Mouse (Mus musculus) heart, embryonic 11.5 days (tissue): ENCODE data around the gene 1700011L22Rik. TPM values are rescaled to one million over a fixed set of nuclear protein-coding genes. Genes with fewer than 3 reads are reported as not detected.

Source experiments
- ATAC-seq: fragments of 200-750 bp; cut with Nextera tagmentation; replicated peaks from 2 replicates; pipeline ENCODE4 v1.8.0; 2017; ENCODE audit warnings: moderate library complexity; ENCODE audit not compliant: insufficient number of reproducible peaks, low FRiP score, low TSS enrichment
- H3K27ac ChIP-seq: fragments of 300-500 bp; sonication (generic); 2 replicates; pipeline ENCODE4 v1.5.1; 2014; ENCODE audit warnings: mild to moderate bottlenecking, low read depth, low read length
- H3K27me3 ChIP-seq: fragments of 300-500 bp; sonication (generic); 2 replicates; pipeline ENCODE4 v1.6.1; 2014; ENCODE audit warnings: mild to moderate bottlenecking, low read length, mixed read lengths; ENCODE audit not compliant: control insufficient read depth, insufficient read depth
- H3K36me3 ChIP-seq: fragments of 300-500 bp; sonication (generic); 2 replicates; pipeline ENCODE4 v1.6.1; 2014; ENCODE audit warnings: mild to moderate bottlenecking, low read length, moderate library complexity, mixed read lengths; ENCODE audit not compliant: control insufficient read depth, insufficient read depth
- H3K4me1 ChIP-seq: fragments of 300-500 bp; sonication (generic); 2 replicates; pipeline ENCODE4 v1.6.1; 2014; ENCODE audit warnings: low read length; ENCODE audit not compliant: control insufficient read depth, insufficient read depth
- H3K4me2 ChIP-seq: fragments of 300-500 bp; sonication (generic); 2 replicates; pipeline ENCODE4 v1.6.1; 2014; ENCODE audit warnings: mild to moderate bottlenecking, moderate library complexity
- H3K4me3 ChIP-seq: fragments of 300-500 bp; sonication (generic); 2 replicates; pipeline ENCODE4 v1.5.1; 2014; ENCODE audit warnings: low read depth, low read length
- H3K9ac ChIP-seq: fragments of 300-500 bp; sonication (generic); 2 replicates; pipeline ENCODE4 v1.6.1; 2014; ENCODE audit warnings: mild to moderate bottlenecking, low read depth, low read length, moderate library complexity
- H3K9me3 ChIP-seq: fragments of 300-500 bp; sonication (generic); replicated peaks from 2 replicates; pipeline ENCODE4 v1.6.1; 2016; ENCODE audit warnings: low read length; ENCODE audit not compliant: control insufficient read depth
- WGBS: fragments of 180-500 bp; shearing (Covaris S2); extraction: QIAGEN DNeasy Blood & Tissue Kit; methylation state at CpG from one replicate; pipeline ENCODE4 v1.1.7; 2014; ENCODE audit not compliant: insufficient replicate concordance; 5-methylcytosine and 5-hydroxymethylcytosine counted together
- polyA plus RNA-seq: library from polyadenylated mRNA; unstranded; fragments of >200 nt; fragmentation: Nextera tagmentation; extraction: Ambion mirVana; gene quantifications from 2 replicates; pipeline ENCODE4 v1.2.1, GENCODE M21; 2014

1700011L22Rik gene
- polyA plus RNA-seq, 1 experiment from 2014 or later = not detected

DNA sequence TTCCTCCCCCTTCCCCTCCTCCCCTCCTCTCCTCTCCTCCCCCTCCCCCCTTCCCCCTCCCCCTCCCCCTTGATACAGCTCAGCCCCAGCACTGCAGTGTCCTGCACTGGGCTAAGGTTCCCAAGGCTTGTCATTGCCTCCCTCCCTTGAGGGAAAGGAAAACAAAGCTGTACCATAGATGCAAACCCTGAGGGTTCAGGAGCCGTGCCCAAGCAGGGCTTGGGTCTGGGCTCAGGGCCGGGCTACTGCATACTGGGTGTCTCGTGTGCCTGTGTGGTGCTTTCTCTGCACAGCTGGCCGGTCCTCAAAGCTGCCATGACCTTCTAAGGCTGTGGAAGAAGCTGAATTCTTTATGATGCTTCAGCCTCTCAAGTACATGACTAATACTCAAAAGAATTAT lies 74.8 kb downstream of the 1700011L22Rik start:
- no peak overlapping the region for H3K4me2 ChIP-seq
- no peaks in the 10 kb centered on the region; the same call in 1 of the 2 replicates for H3K36me3 ChIP-seq
- H3K9ac ChIP-seq = no peak overlapping the region
- ATAC-seq = peak; percentile 42; the same call in 1 of the 2 replicates
- H3K27ac ChIP-seq = no peak overlapping the region
- no peaks in the 10 kb centered on the region for H3K9me3 ChIP-seq
- no peak overlapping the region for H3K4me3 ChIP-seq
- H3K27me3 ChIP-seq = no peaks in the 10 kb centered on the region
- peaks cover 3% of the 10 kb centered on the region for H3K4me1 ChIP-seq
- WGBS = 58% methylated on average over 4 of the region's 4 CpGs

DNA sequence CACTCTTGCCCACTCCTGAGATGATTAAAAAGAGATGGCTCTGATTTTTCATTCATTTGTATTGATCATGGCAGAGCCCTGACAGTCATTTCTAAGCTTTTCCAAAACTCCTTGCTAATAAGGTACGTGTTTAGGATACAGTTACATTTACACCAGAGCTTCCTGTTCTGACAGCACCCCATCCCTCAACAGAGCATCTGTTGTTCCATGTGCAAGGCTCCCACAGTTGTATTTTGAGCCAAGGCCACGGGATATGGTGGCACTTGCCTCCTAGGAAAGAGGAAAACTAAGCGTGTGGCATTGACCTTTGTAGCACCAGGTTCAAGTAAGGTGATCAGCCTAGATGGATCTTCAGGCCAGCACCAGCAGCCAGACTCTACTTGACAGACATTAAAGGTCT lies 83.1 kb downstream of the 1700011L22Rik start:
- Histone ChIP-seq H3K9ac (no peak overlapping the region), H3K4me3 (no peak overlapping the region), H3K27me3 (no peaks in the 10 kb centered on the region), H3K27ac (no peak overlapping the region), H3K9me3 (no peaks in the 10 kb centered on the region), H3K36me3 (no peaks in the 10 kb centered on the region), H3K4me1 (peaks cover 17% of the 10 kb centered on the region), H3K4me2 (no peak overlapping the region)
- 81% methylated on average over 3 of the region's 3 CpGs for WGBS
- no peak for ATAC-seq

DNA sequence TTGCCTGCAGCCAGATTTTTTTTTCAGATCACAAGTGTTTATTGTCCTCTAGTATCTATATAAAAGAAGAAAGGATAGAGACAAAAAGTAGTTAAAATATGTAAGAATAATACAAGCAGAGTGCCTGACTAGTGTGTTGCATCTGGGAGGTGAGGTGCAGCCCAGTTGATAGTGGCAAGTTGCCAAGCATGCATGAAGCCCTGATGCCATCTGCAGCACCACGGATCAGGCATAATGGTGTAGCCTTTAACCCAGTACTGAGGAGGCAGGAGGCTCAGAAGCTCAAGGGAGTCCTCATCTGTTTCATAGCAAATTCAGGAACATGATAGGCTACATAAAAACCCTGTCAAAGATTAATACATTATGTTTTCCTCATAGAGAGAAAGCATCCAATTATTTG lies 84.0 kb downstream of the 1700011L22Rik start:
- H3K9me3 ChIP-seq = no peaks in the 10 kb centered on the region
- H3K27me3 ChIP-seq = no peaks in the 10 kb centered on the region
- no peak overlapping the region for H3K27ac ChIP-seq
- ATAC-seq = no peak
- WGBS = 54% methylated on average over 1 of the region's 1 CpGs
- no peak overlapping the region for H3K4me3 ChIP-seq
- no peaks in the 10 kb centered on the region for H3K36me3 ChIP-seq
- H3K9ac ChIP-seq = no peak overlapping the region
- no peak overlapping the region for H3K4me2 ChIP-seq
- H3K4me1 ChIP-seq = peaks cover 20% of the 10 kb centered on the region

DNA sequence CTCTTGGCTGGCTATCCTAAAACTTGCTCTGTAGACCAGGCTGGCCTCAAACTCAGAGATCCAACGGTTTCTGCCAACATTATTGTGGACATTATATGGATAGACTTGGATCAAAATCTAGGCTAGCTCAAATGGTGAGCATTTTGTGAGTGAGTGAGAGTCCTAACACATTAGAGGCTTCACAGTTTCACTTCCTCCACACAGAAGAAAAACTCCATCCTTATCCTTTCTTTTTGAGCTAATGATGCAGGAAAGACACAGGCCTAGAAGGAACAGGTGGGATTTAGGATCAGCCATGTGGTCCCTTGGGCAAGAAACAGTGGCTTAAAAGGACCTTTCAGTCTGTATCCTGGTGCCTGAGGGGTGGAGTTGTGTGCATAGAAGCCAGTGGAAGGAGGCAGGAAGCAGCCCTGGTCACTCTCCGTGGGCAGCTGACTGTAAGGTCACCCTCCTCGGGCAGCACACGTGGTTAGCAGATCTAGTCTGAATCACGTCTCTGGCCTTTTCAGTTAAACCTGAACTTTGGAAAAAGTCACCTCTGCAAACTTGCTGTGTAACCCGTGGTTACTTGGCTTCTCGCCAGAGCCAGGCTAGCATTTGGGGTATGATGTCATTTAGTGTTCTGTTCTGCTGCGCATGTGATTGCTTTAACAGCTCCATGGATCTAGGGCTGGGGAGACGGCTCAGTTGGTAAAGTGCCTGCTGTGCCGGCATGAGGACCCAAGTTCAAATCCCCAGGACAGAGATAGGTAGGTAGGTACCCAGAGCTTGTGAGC lies 85.6 kb downstream of the 1700011L22Rik start:
- no peaks in the 10 kb centered on the region for H3K9me3 ChIP-seq
- no peak overlapping the region; the same call in 1 of the 2 replicates for H3K4me2 ChIP-seq
- no peaks in the 10 kb centered on the region for H3K27me3 ChIP-seq
- ATAC-seq = peak; percentile 56; the same call in 1 of the 2 replicates
- 43% methylated on average over 10 of the region's 10 CpGs for WGBS
- no peaks in the 10 kb centered on the region for H3K36me3 ChIP-seq
- H3K4me3 ChIP-seq = no peak overlapping the region
- H3K27ac ChIP-seq = peak overlapping the region; percentile 73
- no peak overlapping the region for H3K9ac ChIP-seq
- peaks cover 20% of the 10 kb centered on the region for H3K4me1 ChIP-seq

DNA sequence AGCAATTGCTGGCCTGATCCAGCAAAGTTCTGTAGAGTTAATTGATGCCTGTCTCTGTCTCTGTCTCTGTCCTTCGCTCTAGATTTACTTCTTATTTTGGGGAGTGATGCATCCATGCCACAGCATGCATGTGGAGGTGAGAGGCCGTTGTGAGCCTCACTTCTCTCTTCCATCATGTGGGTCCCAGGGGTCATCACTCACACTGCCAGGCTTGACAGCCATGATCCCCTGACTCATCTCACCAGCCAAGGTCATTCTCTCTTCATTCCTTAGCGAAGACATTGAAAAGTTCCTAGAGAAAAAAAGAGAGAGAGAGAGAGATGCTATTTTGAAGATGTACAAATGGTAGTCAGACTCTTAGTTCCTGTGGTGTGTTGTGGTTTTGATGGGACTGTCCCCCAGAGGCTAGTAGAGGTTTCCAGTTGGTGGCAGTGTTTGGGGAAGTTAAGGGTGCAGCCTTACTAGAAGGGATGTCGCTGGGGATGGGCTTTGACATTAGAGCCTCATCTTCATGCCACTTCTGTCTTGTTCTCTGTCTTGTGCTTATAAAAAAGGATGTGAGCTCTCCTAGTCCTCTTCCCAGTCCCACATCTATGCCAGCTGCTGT lies 87.1 kb downstream of the 1700011L22Rik start:
- WGBS = 76% methylated on average over 4 of the region's 4 CpGs
- 0 out of 2 replicates have a peak overlapping the region, but pooled peaks have one; percentile 12 for H3K27ac ChIP-seq

More for the DNA sequence above, 87.1 kb downstream of the 1700011L22Rik start:
- no peaks in the 10 kb centered on the region for H3K27me3 ChIP-seq
- no peak for ATAC-seq
- H3K4me1 ChIP-seq = peaks cover 20% of the 10 kb centered on the region
- H3K4me3 ChIP-seq = no peak overlapping the region
- H3K9ac ChIP-seq = no peak overlapping the region
- no peak overlapping the region for H3K4me2 ChIP-seq
- no peaks in the 10 kb centered on the region for H3K9me3 ChIP-seq
- peaks cover 2% of the 10 kb centered on the region; the same call in 1 of the 2 replicates for H3K36me3 ChIP-seq

Other genes with a start within 250 kb of the 1700011L22Rik start
- gene Zfp827, start 220.1 kb downstream of the 1700011L22Rik start, polyA plus RNA-seq = 10.5 and 11.3 TPM in 2 replicates
- 9.4 and 9.6 TPM in 2 replicates for gene Mmaa, start 46.4 kb upstream of the 1700011L22Rik start, polyA plus RNA-seq
- gene Smad1, start 150.9 kb upstream of the 1700011L22Rik start, polyA plus RNA-seq = 23.0 and 26.2 TPM in 2 replicates